In the genomic region with DNA sequence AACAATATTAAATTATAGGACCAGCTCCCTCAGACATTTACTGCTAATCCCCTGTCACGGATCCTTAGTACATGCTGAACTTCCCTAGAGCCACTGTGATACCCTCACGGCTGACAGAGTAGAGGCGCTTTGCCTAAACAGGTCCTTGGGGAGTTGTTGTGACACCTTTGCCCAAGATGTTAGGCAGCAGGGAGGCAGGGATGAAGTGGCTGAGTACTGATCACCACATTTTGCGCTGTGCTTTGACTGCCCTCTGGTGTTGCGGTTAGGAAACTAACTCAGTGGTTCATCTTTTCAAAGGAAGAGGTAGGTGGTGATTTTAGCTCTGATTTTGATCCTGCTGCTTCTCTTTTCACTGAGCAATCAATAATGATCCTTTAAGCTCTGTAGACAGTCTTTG, we compare ENCODE assay signal across 8 mouse cellular contexts. TPM values are rescaled to one million over a fixed set of nuclear protein-coding genes. Genes with fewer than 3 reads are reported as not detected.
DNase-seq lines count a peak whose midpoint lies in the region; ATAC-seq and TF ChIP-seq lines count a peak whose summit lies in the region.

No protein-coding gene starts in this region.

- peak; percentile 49 for ATAC-seq in G1E (ENCODE audit: extremely low read depth, insufficient number of reproducible peaks, low FRiP score, poor library complexity, severe bottlenecking)
- ATAC-seq in forebrain, embryonic 16.5 days = peak; percentile 59; the same call in 1 of the 2 replicates
- peak; percentile 83 for ATAC-seq in inflammation-experienced regulatory T-cells, adult 6 months
- ATAC-seq in limb, embryonic 11.5 days (ENCODE audit: insufficient number of reproducible peaks, low FRiP score, low TSS enrichment, low read depth) = no peak

- H3K27me3 ChIP-seq in G1E (ENCODE audit: insufficient read depth, low read length) = no peaks in the 10 kb centered on the region
- H3K27me3 ChIP-seq in forebrain, embryonic 16.5 days (replicated peaks; ENCODE audit: control insufficient read depth, insufficient read depth, low read length) = no peaks in the 10 kb centered on the region
- H3K27me3 ChIP-seq in limb, embryonic 11.5 days (ENCODE audit: control insufficient read depth, insufficient read depth, low read length) = no peaks in the 10 kb centered on the region

- DNase-seq in 416B (ENCODE audit: low read depth) = peak; percentile 64
- peak; percentile 9 for DNase-seq in G1E (ENCODE audit: low spot score)
- DNase-seq in cerebellum, adult 11-12 months = peak; percentile 27
- peak; percentile 66 for DNase-seq in limb, embryonic 11.5 days (ENCODE audit: low spot score)
- peak; percentile 8 to 38 for DNase-seq in natural killer cell, adult 2 months (ENCODE audit: low spot score in 2 of 2)
- peak; percentile 32 to 57 for DNase-seq in thymus, postnatal 10 days (ENCODE audit: low spot score in 2 of 2)

- H3K4me1 ChIP-seq in G1E (ENCODE audit: insufficient read depth, low read depth, low read length) = no peaks in the 10 kb centered on the region
- no peaks in the 10 kb centered on the region for H3K4me1 ChIP-seq in forebrain, embryonic 16.5 days (replicated peaks; ENCODE audit: control insufficient read depth, insufficient read depth, low read length)
- no peaks in the 10 kb centered on the region for H3K4me1 ChIP-seq in limb, embryonic 11.5 days (ENCODE audit: control insufficient read depth, insufficient read depth, low read length)

- TF ChIP-seq CTCF in G1E (IDR thresholded peaks at IDR 0.05; ENCODE audit: low read depth, low read length) = peak; percentile 18; the same call in 1 of the 2 replicates

- H3K4me3 ChIP-seq in G1E (ENCODE audit: low read depth, low read length) = no peak overlapping the region
- H3K4me3 ChIP-seq in forebrain, embryonic 16.5 days (replicated peaks; ENCODE audit: low read length) = no peak overlapping the region
- H3K4me3 ChIP-seq in limb, embryonic 11.5 days (ENCODE audit: low read depth, low read length) = no peak overlapping the region

- no peak overlapping the region for H3K9ac ChIP-seq in forebrain, embryonic 16.5 days (replicated peaks; ENCODE audit: low read depth, low read length)
- H3K9ac ChIP-seq in limb, embryonic 11.5 days (ENCODE audit: low read length) = no peak overlapping the region

- no peak overlapping the region for H3K4me2 ChIP-seq in forebrain, embryonic 16.5 days (ENCODE audit: low read length)
- H3K4me2 ChIP-seq in limb, embryonic 11.5 days (ENCODE audit: low read depth, severe bottlenecking) = no peak overlapping the region

- H3K36me3 ChIP-seq in G1E (replicated peaks) = peaks cover 83% of the 10 kb centered on the region
- H3K36me3 ChIP-seq in forebrain, embryonic 16.5 days (ENCODE audit: control insufficient read depth, insufficient read depth) = peaks cover 9% of the 10 kb centered on the region; the same call in 1 of the 2 replicates
- peaks cover 16% of the 10 kb centered on the region; the same call in 1 of the 2 replicates for H3K36me3 ChIP-seq in limb, embryonic 11.5 days (ENCODE audit: control insufficient read depth, insufficient read depth, low read length)

- WGBS in forebrain, embryonic 16.5 days = 36% methylated on average over 5 of the region's 5 CpGs
- WGBS in limb, embryonic 11.5 days = 40% methylated on average over 5 of the region's 5 CpGs

- no peaks in the 10 kb centered on the region for H3K9me3 ChIP-seq in G1E (replicated peaks)
- H3K9me3 ChIP-seq in forebrain, embryonic 16.5 days (ENCODE audit: control insufficient read depth, low read length) = no peaks in the 10 kb centered on the region
- H3K9me3 ChIP-seq in limb, embryonic 11.5 days (ENCODE audit: control insufficient read depth, low read length) = no peaks in the 10 kb centered on the region

- no peak overlapping the region for H3K27ac ChIP-seq in forebrain, embryonic 16.5 days (ENCODE audit: low read length)
- no peak overlapping the region for H3K27ac ChIP-seq in limb, embryonic 11.5 days (replicated peaks; ENCODE audit: low read depth, low read length)

RNA-seq across cellular contexts. Expression of a gene that starts 40.5 kb away (rescaled TPM):
- total RNA-seq in G1E (2014; fragmentation: Nextera tagmentation) = 96.4 and 114 TPM in 2 replicates
- 27.8 and 34.3 TPM in 2 replicates for total RNA-seq in G1E (2017)
- 10.0 and 11.4 TPM in 2 replicates for polyA plus RNA-seq in G1E (2012)
- polyA plus RNA-seq in forebrain, embryonic 16.5 days (2015; fragmentation: Nextera tagmentation; extraction: Ambion mirVana) = 49.5 and 51.0 TPM in 2 replicates
- 10 to 100 TPM; 26.4 to 47.1 (median 37.0) TPM for polyA plus RNA-seq in inflammation-experienced regulatory T-cells, adult 6 months (2017; shearing (Covaris generic))
- polyA plus RNA-seq in limb, embryonic 11.5 days (2014; fragmentation: Nextera tagmentation; extraction: Ambion mirVana) = 63.2 and 66.6 TPM in 2 replicates

RNA-seq across cellular contexts. Expression of a gene that starts 40.5 kb away (rescaled TPM):
- total RNA-seq in G1E (2014; fragmentation: Nextera tagmentation) (95.8 and 98.3 TPM in 2 replicates), G1E (2017) (61.6 and 75.3 TPM in 2 replicates)
- polyA plus RNA-seq in G1E (2012) = 98.9 and 107 TPM in 2 replicates
- 155 and 158 TPM in 2 replicates for polyA plus RNA-seq in forebrain, embryonic 16.5 days (2015; fragmentation: Nextera tagmentation; extraction: Ambion mirVana)
- 100 to 1,000 TPM in 2 of 3 experiments, 10 to 100 TPM in 1; 67.1 to 132 (median 104) TPM for polyA plus RNA-seq in inflammation-experienced regulatory T-cells, adult 6 months (2017; shearing (Covaris generic))
- polyA plus RNA-seq in limb, embryonic 11.5 days (2014; fragmentation: Nextera tagmentation; extraction: Ambion mirVana) = 158 and 166 TPM in 2 replicates

Comparison
In these comparisons a context has a peak if more than half of its experiments do, and no peak if none do; other contexts are left out.
1. DNase-seq: peak in every context shown above with its lines; median percentile 66 in limb, embryonic 11.5 days; 64 in 416B; 44 in thymus, postnatal 10 days; 27 in cerebellum, adult 11-12 months; 23 in natural killer cell, adult 2 months; 9 in G1E.